Mouse (Mus musculus) erythroblast, embryonic 14.5 days (primary cell): Measurements from ENCODE around the gene Lhx1. TPM values are rescaled to one million over a fixed set of nuclear protein-coding genes. Genes with fewer than 3 reads are reported as not detected.

Experiments
- H3K27me3 ChIP-seq: 2 replicates; pipeline ENCODE4 v1.6.1; 2012; ENCODE audit warnings: inconsistent platforms; ENCODE audit not compliant: control insufficient read depth
- H3K36me3 ChIP-seq: 2 replicates; pipeline ENCODE4 v1.6.1; 2012; ENCODE audit warnings: mild to moderate bottlenecking, inconsistent platforms; ENCODE audit not compliant: control insufficient read depth
- H3K4me1 ChIP-seq: 2 replicates; pipeline ENCODE4 v1.6.1; 2012; ENCODE audit warnings: inconsistent platforms; ENCODE audit not compliant: control insufficient read depth
- H3K4me3 ChIP-seq: replicated peaks from 2 replicates; pipeline ENCODE3; 2012; ENCODE audit warnings: moderate library complexity, mild to moderate bottlenecking, inconsistent platforms
- H3K9me3 ChIP-seq: 2 replicates; pipeline ENCODE4 v1.6.1; 2012; ENCODE audit warnings: low read length, inconsistent platforms, mixed read lengths; ENCODE audit not compliant: control insufficient read depth
- GATA1 ChIP-seq: IDR thresholded peaks from 2 replicates; pipeline ENCODE4 v1.6.1; 2012; ENCODE audit warnings: low read length, inconsistent platforms, mixed read lengths
- TAL1 ChIP-seq: IDR thresholded peaks from 3 replicates; pipeline ENCODE4 v1.6.1; 2012; ENCODE audit warnings: low read length, inconsistent platforms, mixed read lengths
- polyA plus RNA-seq: library from polyadenylated mRNA; stranded (reverse); fragments of >175 nt; gene quantifications from 2 replicates; pipeline ENCODE4 v1.2.3, GENCODE M21; 2012

Gene Lhx1
- polyA plus RNA-seq, 1 experiment: not detected

DNA sequence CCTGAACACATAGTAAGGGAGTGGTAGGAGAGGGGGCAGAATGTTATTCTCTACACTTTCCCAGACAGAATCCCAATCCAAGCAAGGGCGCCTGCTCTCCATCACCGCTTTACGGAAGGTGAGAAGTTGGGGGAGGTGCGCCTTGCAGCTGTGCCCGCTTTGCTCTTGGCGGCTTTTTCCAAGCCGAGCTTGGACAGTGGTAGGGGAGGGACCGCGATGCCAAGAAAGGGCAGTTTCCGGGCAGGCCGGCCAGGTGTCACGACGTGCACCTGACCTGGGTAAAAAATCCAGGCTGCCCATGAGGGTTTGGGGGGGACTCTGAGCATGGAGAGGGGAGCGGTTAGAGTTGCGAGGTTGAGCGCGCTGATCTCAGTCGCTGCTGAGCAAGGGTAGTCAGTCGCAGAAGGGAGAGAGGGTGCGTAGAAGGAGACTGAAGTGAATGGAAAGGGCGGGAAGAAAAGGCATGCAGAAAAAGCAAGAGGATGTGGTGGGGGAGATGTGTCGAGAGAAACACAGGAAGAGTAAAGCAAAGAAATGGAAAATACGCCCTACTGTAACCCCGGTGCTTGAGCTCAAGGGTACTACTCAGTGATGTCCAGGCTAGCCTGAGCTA, 3.9 kb upstream of the Lhx1 start:
- Histone ChIP-seq H3K9me3 (no peaks in the 10 kb centered on the region; the same call in 1 of the 2 replicates), H3K36me3 (no peaks in the 10 kb centered on the region), H3K27me3 (peaks cover 100% of the 10 kb centered on the region), H3K4me3 (no peak overlapping the region), H3K4me1 (peaks cover 4% of the 10 kb centered on the region)
- TF ChIP-seq TAL1: no peak
- no peak for TF ChIP-seq GATA1

- peaks cover 3% of the 10 kb centered on the region; the same call in 1 of the 2 replicates for H3K9me3 ChIP-seq
- no peak overlapping the region for H3K4me3 ChIP-seq
- peaks cover 4% of the 10 kb centered on the region for H3K4me1 ChIP-seq
- H3K36me3 ChIP-seq: no peaks in the 10 kb centered on the region
- H3K27me3 ChIP-seq: peaks cover 100% of the 10 kb centered on the region
- no peak for TF ChIP-seq GATA1
- TF ChIP-seq TAL1: no peak
Measured at GRCm38 (mm10) chr11:84526976-84527860, 1.9 kb upstream of the Lhx1 start.

- Histone ChIP-seq H3K4me1 (peaks cover 4% of the 10 kb centered on the region), H3K36me3 (no peaks in the 10 kb centered on the region), H3K4me3 (no peak overlapping the region), H3K9me3 (peaks cover 7% of the 10 kb centered on the region; the same call in 1 of the 2 replicates), H3K27me3 (peaks cover 100% of the 10 kb centered on the region)
- TF ChIP-seq GATA1: no peak
Measured at GRCm38 (mm10) chr11:84526451-84526850, 1.1 kb upstream of the Lhx1 start.

DNA sequence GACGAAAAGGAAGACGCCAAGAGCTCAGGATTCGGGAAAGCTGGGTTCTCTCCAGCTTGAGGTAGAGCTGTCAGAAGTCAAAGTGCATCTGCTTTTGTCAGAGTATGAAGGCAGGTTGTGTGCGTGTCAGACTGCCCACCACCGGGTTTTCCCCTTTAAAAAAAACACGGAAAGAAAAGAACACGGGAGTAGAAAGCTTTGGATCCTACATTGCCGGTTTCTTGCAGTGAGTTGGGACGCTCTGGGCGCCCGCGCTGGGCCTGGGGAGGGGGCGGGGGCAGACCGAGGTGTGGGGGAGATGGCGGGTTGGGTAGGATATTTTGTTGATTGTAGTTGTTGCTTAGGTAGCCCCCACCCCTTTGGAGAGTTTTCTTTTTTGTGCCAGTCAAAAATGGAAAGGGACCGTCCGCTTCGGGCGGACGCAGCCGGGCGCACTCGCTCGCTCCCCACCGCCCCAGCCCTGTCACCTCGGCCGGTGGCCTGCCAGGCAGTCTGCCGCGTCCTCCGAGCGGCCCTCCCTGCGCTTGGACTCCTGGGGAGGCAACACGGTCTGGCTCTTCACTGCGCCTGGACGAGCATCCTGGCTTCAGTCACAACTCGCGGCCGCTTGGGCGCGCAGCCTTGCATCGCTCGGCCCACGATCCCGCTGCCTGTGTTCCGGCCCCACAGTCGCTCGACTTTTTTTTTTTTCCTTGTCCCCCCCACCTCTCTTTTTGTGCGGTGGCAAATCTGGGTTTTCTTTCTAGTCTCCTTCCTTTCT, 644 bp downstream of the Lhx1 start:
- Histone ChIP-seq H3K9me3 (peaks cover 9% of the 10 kb centered on the region; the same call in 1 of the 2 replicates), H3K4me1 (peaks cover 4% of the 10 kb centered on the region), H3K36me3 (no peaks in the 10 kb centered on the region), H3K4me3 (no peak overlapping the region), H3K27me3 (peaks cover 100% of the 10 kb centered on the region)
- TF ChIP-seq GATA1 (no peak), TAL1 (no peak)

DNA sequence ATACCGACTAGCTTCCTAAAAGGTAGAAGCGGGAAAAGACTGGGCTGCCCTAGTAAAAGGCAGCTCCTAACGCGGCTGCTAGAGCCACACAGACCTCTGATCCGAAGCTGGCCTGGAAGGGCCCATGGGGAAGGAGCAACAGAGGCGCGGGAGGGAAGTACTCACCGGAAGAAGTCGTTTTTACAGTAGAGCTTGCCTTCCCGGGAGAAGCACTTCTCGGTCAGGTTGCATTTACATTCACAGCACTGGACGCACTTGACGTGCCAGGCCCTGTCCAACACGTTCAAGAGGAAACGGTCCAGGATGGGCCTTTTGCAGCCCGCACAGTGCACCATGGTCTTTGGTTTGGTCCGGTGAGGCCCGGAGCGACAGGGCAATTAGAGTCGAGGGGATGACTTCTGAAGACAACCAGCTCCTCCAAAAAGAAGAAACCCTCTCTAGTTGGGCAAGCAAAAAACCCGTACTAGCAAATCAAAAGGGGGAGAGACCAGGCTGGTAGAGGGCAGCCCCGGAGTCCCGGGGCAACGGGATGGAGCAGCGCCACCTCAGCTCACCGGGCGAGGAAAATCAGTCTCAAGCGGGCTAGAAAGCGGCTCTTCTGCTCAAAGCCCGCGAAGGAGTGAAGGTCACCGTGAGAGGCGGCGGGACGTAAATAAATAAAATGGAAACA, 1.4 kb downstream of the Lhx1 start:
- Histone ChIP-seq H3K36me3 (no peaks in the 10 kb centered on the region), H3K27me3 (peaks cover 100% of the 10 kb centered on the region), H3K4me1 (peaks cover 4% of the 10 kb centered on the region), H3K9me3 (peaks cover 9% of the 10 kb centered on the region; the same call in 1 of the 2 replicates), H3K4me3 (no peak overlapping the region)
- TF ChIP-seq GATA1 (no peak), TAL1 (no peak)

DNA sequence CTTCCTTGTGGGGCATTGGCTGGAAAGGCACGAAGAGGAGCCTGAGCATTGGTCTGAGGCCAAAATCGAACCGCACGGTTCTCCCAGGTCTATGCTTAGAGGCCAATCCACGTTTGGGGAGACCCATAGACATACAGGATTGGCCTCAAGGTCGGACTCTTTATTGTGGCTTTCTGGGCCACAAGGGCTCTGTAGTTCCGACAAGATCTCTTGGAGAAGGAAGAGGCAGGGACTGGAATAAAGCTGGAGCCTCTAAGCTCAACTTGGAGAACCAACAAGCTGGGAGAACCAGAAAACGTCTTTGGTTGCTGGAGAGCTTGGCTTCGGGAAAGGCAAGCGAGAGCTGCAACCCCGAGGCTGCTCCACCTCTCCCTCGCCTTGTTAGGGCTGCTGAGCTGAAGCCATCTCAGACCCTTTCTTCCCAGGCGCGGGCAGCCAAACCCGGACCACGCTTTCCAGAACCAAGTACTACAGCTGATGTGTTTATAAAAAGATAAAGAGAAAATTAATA, 2.0 kb downstream of the Lhx1 start:
- peaks cover 4% of the 10 kb centered on the region for H3K4me1 ChIP-seq
- H3K27me3 ChIP-seq: peaks cover 100% of the 10 kb centered on the region
- TF ChIP-seq TAL1: no peak
- no peak for TF ChIP-seq GATA1
- H3K4me3 ChIP-seq: no peak overlapping the region
- H3K9me3 ChIP-seq: peaks cover 9% of the 10 kb centered on the region; the same call in 1 of the 2 replicates
- no peaks in the 10 kb centered on the region for H3K36me3 ChIP-seq

DNA sequence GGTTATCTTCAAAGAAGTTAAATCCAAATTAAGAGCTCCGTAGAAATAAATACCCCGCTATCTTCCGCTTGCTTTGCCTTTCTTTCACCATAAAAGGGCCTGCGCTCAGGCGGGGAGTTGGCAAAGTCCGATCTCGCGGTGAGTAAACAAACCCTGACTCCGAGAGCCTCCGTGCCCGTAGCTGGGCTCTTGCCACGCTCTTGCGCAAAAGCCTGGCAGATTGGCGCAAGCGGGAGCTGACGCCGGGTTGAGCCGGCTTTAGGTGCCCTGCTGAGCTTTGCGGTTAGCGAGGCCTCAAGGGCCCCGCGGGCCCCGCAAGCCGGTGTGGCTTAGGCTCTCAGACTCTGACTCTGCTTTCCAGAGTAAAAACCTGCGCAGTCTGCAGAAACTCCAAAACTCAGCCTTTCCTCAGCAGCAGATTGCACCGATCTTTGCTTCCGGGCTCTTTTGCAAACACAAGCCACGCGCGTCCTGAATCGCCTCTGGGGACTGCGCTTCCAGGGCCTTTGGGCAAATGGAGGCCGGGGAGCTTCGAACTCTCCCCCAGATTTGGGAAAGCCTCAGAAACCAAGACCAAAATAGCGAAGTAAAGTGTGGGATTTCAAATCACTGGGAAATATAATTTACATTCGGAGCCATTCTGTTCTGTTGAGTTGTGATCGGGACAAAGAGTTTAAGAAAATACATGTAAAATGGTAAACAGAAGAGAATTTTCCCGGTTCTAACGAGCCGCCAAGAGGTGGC, 2.6 kb downstream of the Lhx1 start:
- peaks cover 4% of the 10 kb centered on the region for H3K4me1 ChIP-seq
- peaks cover 9% of the 10 kb centered on the region; the same call in 1 of the 2 replicates for H3K9me3 ChIP-seq
- peaks cover 100% of the 10 kb centered on the region for H3K27me3 ChIP-seq
- TF ChIP-seq TAL1 (no peak), GATA1 (no peak)
- no peaks in the 10 kb centered on the region for H3K36me3 ChIP-seq
- H3K4me3 ChIP-seq: no peak overlapping the region
